Mouse (Mus musculus): Measurements from ENCODE around the gene Mon1b.

Mon1b gene

GRCm38 (mm10) chr8:113634670-113635591 is at the start of gene Mon1b:
TSS of gene Mon1b (plus strand) at chr8:113635587.
- DNase-seq: peak; percentile 98

GRCm38 (mm10) chr8:113598401-113598800 is 37.0 kb upstream of the Mon1b start:
- no peak for DNase-seq

- no peak for DNase-seq
Observed at GRCm38 (mm10) chr8:113632634-113633033, 2.8 kb upstream of the Mon1b start.

GRCm38 (mm10) chr8:113634161-113634560 is 1.2 kb upstream of the Mon1b start:
- DNase-seq: no peak

GRCm38 (mm10) chr8:113635592-113636279 is 349 bp downstream of the Mon1b start:
- DNase-seq: no peak

GRCm38 (mm10) chr8:113636280-113636628 is 867 bp downstream of the Mon1b start:
- DNase-seq: no peak

GRCm38 (mm10) chr8:113640357-113640756 is 5.0 kb downstream of the Mon1b start:
- no peak for DNase-seq

GRCm38 (mm10) chr8:113642926-113643325 is 7.5 kb downstream of the Mon1b start, which contains the start of gene Syce1l:
TSS of gene Syce1l (plus strand) at chr8:113643213.
- no peak for DNase-seq

- no peak for DNase-seq
Observed at GRCm38 (mm10) chr8:113643479-113644210, 8.3 kb downstream of the Mon1b start.

- DNase-seq: no peak
Observed at GRCm38 (mm10) chr8:113645220-113645619, 9.8 kb downstream of the Mon1b start.

GRCm38 (mm10) chr8:113652450-113652849 is 17.1 kb downstream of the Mon1b start:
- DNase-seq: no peak

- DNase-seq: no peak
Observed at GRCm38 (mm10) chr8:113653151-113653550, 17.8 kb downstream of the Mon1b start.

GRCm38 (mm10) chr8:113656154-113656553 is 20.8 kb downstream of the Mon1b start:
- no peak for DNase-seq

GRCm38 (mm10) chr8:113656681-113657298 is 21.4 kb downstream of the Mon1b start:
- DNase-seq: no peak

- DNase-seq: no peak
Observed at GRCm38 (mm10) chr8:113660128-113660527, 24.7 kb downstream of the Mon1b start.

- peak; percentile 80 for DNase-seq
Observed at GRCm38 (mm10) chr8:113664544-113664943, 29.2 kb downstream of the Mon1b start.

- no peak for DNase-seq
Observed at GRCm38 (mm10) chr8:113665036-113665435, 29.6 kb downstream of the Mon1b start.

- DNase-seq: no peak
Observed at GRCm38 (mm10) chr8:113665951-113666350, 30.6 kb downstream of the Mon1b start.

- DNase-seq: no peak
Observed at GRCm38 (mm10) chr8:113666714-113667432, 31.5 kb downstream of the Mon1b start.

GRCm38 (mm10) chr8:113669924-113670323 is 34.5 kb downstream of the Mon1b start:
- DNase-seq: no peak

GRCm38 (mm10) chr8:113672599-113673255 is 37.3 kb downstream of the Mon1b start:
- no peak for DNase-seq

- no peak for DNase-seq
Observed at GRCm38 (mm10) chr8:113673300-113673699, 37.9 kb downstream of the Mon1b start.
